Mouse (Mus musculus) MEL (cell line): Measurements from ENCODE around the gene Top2a. TPM values are rescaled to one million over a fixed set of nuclear protein-coding genes. Genes with fewer than 3 reads are reported as not detected.

ENCODE experiments used
- DNase-seq: peaks from one replicate; pipeline ENCODE4 v3.0.0; 2011; ENCODE audit warnings: low read depth, low spot score
- H3K27ac ChIP-seq: 2 replicates; pipeline ENCODE4 v1.5.1; 2012; ENCODE audit warnings: low read depth, mild to moderate bottlenecking, control low read depth, low read length, moderate library complexity; ENCODE audit not compliant: control insufficient read depth
- H3K27me3 ChIP-seq, 2 experiments: fragments of 150-350 bp in 1 of 2; sonication (generic) in 1 of 2; 2 replicates each; pipeline ENCODE4 v1.6.1; 2012; ENCODE audit warnings: low read length in 2 of 2, mild to moderate bottlenecking in 2 of 2, improper control_type of control experiment in 1 of 2, moderate library complexity in 1 of 2; ENCODE audit not compliant: insufficient read depth in 2 of 2, control insufficient read depth in 1 of 2
- H3K36me3 ChIP-seq, 2 experiments: 2 replicates each; pipeline ENCODE4 v1.6.1; 2012 to 2014; ENCODE audit warnings: low read length in 2 of 2, improper control_type of control experiment in 1 of 2, inconsistent platforms in 1 of 2, mild to moderate bottlenecking in 1 of 2; ENCODE audit not compliant: insufficient read depth in 2 of 2, control insufficient read depth in 1 of 2
- H3K4me1 ChIP-seq, 2 experiments: fragments of 150-350 bp in 1 of 2; sonication (generic) in 1 of 2; 2 replicates each; pipeline ENCODE4 v1.6.1; 2012; ENCODE audit warnings: low read length in 2 of 2, improper control_type of control experiment in 1 of 2, mild to moderate bottlenecking in 1 of 2; ENCODE audit not compliant: insufficient read depth in 2 of 2, control insufficient read depth in 1 of 2
- H3K4me3 ChIP-seq, 2 experiments: fragments of 150-350 bp in 1 of 2; sonication (generic) in 1 of 2; 2 replicates each; pipeline ENCODE4 v1.5.1; 2012; ENCODE audit warnings: low read depth in 2 of 2, low read length in 2 of 2, mild to moderate bottlenecking in 2 of 2, moderate library complexity in 2 of 2, control low read depth in 1 of 2, improper control_type of control experiment in 1 of 2; ENCODE audit not compliant: control insufficient read depth in 1 of 2, insufficient read depth in 1 of 2
- H3K79me2 ChIP-seq: 2 replicates; pipeline ENCODE4 v1.6.1; 2012; ENCODE audit warnings: mild to moderate bottlenecking, low read length, moderate library complexity; ENCODE audit not compliant: control insufficient read depth, poor library complexity, insufficient read depth
- H3K9ac ChIP-seq: 2 replicates; pipeline ENCODE4 v1.6.1; 2012; ENCODE audit warnings: low read depth, mild to moderate bottlenecking, control low read depth, low read length, moderate library complexity; ENCODE audit not compliant: control insufficient read depth, poor library complexity, severe bottlenecking
- H3K9me3 ChIP-seq: fragments of 150-350 bp; sonication (generic); replicated peaks from 2 replicates; pipeline ENCODE4 v1.6.1; 2012; ENCODE audit warnings: mild to moderate bottlenecking, low read length, improper control_type of control experiment, moderate library complexity; ENCODE audit not compliant: insufficient read depth
- BHLHE40 ChIP-seq: IDR thresholded peaks from 2 replicates; pipeline ENCODE4 v1.6.1; 2012; ENCODE audit warnings: low read depth, mild to moderate bottlenecking, inconsistent platforms, low read length, improper control_type of control experiment, borderline replicate concordance
- CHD1 ChIP-seq: IDR thresholded peaks from 2 replicates; pipeline ENCODE4 v1.6.1; 2012; ENCODE audit warnings: low read depth, mild to moderate bottlenecking, inconsistent platforms, low read length, improper control_type of control experiment
- CHD2 ChIP-seq: IDR thresholded peaks from 2 replicates; pipeline ENCODE4 v1.6.1; 2011; ENCODE audit warnings: low read length, improper control_type of control experiment
- CTCF ChIP-seq, 3 experiments: IDR thresholded peaks in 2 of 3; conservative IDR thresholded peaks in 1 of 3; 2 replicates each; pipeline ENCODE4 v1.5.1; 2011 to 2012; ENCODE audit warnings: low read length in 3 of 3, low read depth in 2 of 3, mild to moderate bottlenecking in 2 of 3, improper control_type of control experiment in 1 of 3, inconsistent platforms in 1 of 3, mixed read lengths in 1 of 3, moderate library complexity in 1 of 3; ENCODE audit not compliant: control insufficient read depth in 1 of 3, insufficient read depth in 1 of 3, poor library complexity in 1 of 3, severe bottlenecking in 1 of 3
- EP300 ChIP-seq, 2 experiments: IDR thresholded peaks; 2 replicates each; pipeline ENCODE4 v1.6.1; 2011; ENCODE audit warnings: improper control_type of control experiment in 2 of 2, low read length in 2 of 2, low read depth in 1 of 2, mild to moderate bottlenecking in 1 of 2
- ETS1 ChIP-seq: IDR thresholded peaks from 2 replicates; pipeline ENCODE4 v1.6.1; 2012; ENCODE audit warnings: low read depth, mild to moderate bottlenecking, inconsistent platforms, low read length, improper control_type of control experiment, moderate library complexity
- GATA1 ChIP-seq: IDR thresholded peaks from 2 replicates; pipeline ENCODE4 v1.6.1; 2011; ENCODE audit warnings: low read depth, low read length, improper control_type of control experiment
- HCFC1 ChIP-seq: IDR thresholded peaks from 2 replicates; pipeline ENCODE4 v1.6.1; 2012; ENCODE audit warnings: low read depth, mild to moderate bottlenecking, inconsistent platforms, low read length, improper control_type of control experiment, moderate library complexity
- KAT2A ChIP-seq: conservative IDR thresholded peaks from 2 replicates; pipeline ENCODE4 v1.6.1; 2012; ENCODE audit warnings: low read depth, low read length, improper control_type of control experiment, inconsistent platforms
- MAFK ChIP-seq: IDR thresholded peaks from 2 replicates; pipeline ENCODE4 v1.6.1; 2011; ENCODE audit warnings: low read depth, mild to moderate bottlenecking, low read length, improper control_type of control experiment, borderline replicate concordance
- MAX ChIP-seq: IDR thresholded peaks from 2 replicates; pipeline ENCODE4 v1.6.1; 2011; ENCODE audit warnings: low read length, improper control_type of control experiment
- MXI1 ChIP-seq: IDR thresholded peaks from 2 replicates; pipeline ENCODE4 v1.6.1; 2011; ENCODE audit warnings: mild to moderate bottlenecking, low read depth, low read length, improper control_type of control experiment
- MYB ChIP-seq: IDR thresholded peaks from 2 replicates; pipeline ENCODE4 v1.6.1; 2011; ENCODE audit warnings: mild to moderate bottlenecking, low read depth, low read length, improper control_type of control experiment
- MYC ChIP-seq: IDR thresholded peaks from 2 replicates; pipeline ENCODE4 v1.6.1; 2011; ENCODE audit warnings: low read depth, mild to moderate bottlenecking, low read length, improper control_type of control experiment, moderate library complexity
- POLR2A ChIP-seq, 2 experiments: IDR thresholded peaks; 2 replicates each; pipeline ENCODE4 v1.6.1; 2011 to 2012; ENCODE audit warnings: low read length in 2 of 2, mild to moderate bottlenecking in 2 of 2, control low read depth in 1 of 2, improper control_type of control experiment in 1 of 2, low read depth in 1 of 2, moderate library complexity in 1 of 2; ENCODE audit not compliant: control insufficient read depth in 1 of 2, insufficient read depth in 1 of 2, poor library complexity in 1 of 2
- POLR2AphosphoS2 ChIP-seq: IDR thresholded peaks from 2 replicates; pipeline ENCODE4 v1.6.1; 2011; ENCODE audit warnings: low read length, improper control_type of control experiment
- POLR2AphosphoS5 ChIP-seq: IDR thresholded peaks from 2 replicates; pipeline ENCODE4 v1.6.1; 2012; ENCODE audit warnings: low read depth, borderline replicate concordance, mild to moderate bottlenecking, inconsistent platforms, low read length, moderate library complexity, mixed read lengths
- SIN3A ChIP-seq: IDR thresholded peaks from 2 replicates; pipeline ENCODE4 v1.6.1; 2012; ENCODE audit warnings: low read length, improper control_type of control experiment, inconsistent platforms
- TCF12 ChIP-seq: IDR thresholded peaks from 2 replicates; pipeline ENCODE4 v1.6.1; 2014; ENCODE audit warnings: low read depth, mild to moderate bottlenecking, inconsistent platforms, low read length, improper control_type of control experiment, moderate library complexity
- UBTF ChIP-seq: IDR thresholded peaks from 2 replicates; pipeline ENCODE4 v1.6.1; 2012; ENCODE audit warnings: low read depth, mild to moderate bottlenecking, inconsistent platforms, low read length, improper control_type of control experiment, moderate library complexity, borderline replicate concordance; ENCODE audit not compliant: insufficient read depth
- ZKSCAN1 ChIP-seq: IDR thresholded peaks from 2 replicates; pipeline ENCODE4 v1.6.1; 2012; ENCODE audit warnings: low read depth, mild to moderate bottlenecking, inconsistent platforms, low read length, improper control_type of control experiment, moderate library complexity
- ZNF384 ChIP-seq: IDR thresholded peaks from 2 replicates; pipeline ENCODE4 v1.6.1; 2012; ENCODE audit warnings: low read depth, mild to moderate bottlenecking, inconsistent platforms, low read length, improper control_type of control experiment
- polyA plus RNA-seq, 2 experiments: library from polyadenylated mRNA; stranded (reverse) in 1 of 2; unstranded in 1 of 2; fragments of >175 nt in 1 of 2; fragments of >200 nt in 1 of 2; gene quantifications; 2 replicates each; pipeline versions ENCODE4 v1.2.1 to v1.2.4; 2012; ENCODE audit warnings: low replicate concordance in 2 of 2, low read depth in 1 of 2; ENCODE audit not compliant: insufficient read length in 2 of 2, insufficient read depth in 1 of 2, missing spikeins in 1 of 2
- total RNA-seq: library from RNA; depleted of rRNA; stranded (reverse); fragments of 300-350 nt; gene quantifications from 2 replicates; pipeline ENCODE4 v1.2.3, GENCODE M21; 2012

Gene Top2a
- total and polyA plus RNA-seq, 3 experiments: 395 to 643 (median 443) TPM

GRCm38 (mm10) chr11:99063406-99064131 is 39.6 kb upstream of the Top2a start (continued):
- TF ChIP-seq CTCF (IDR thresholded peaks at IDR 0.05 in 2 of 3, conservative IDR thresholded peaks at IDR 0.05 in 1 of 3; ENCODE audit: control insufficient read depth in 1 of 3, insufficient read depth in 1 of 3, low read depth in 2 of 3, low read length in 3 of 3, poor library complexity in 1 of 3, severe bottlenecking in 1 of 3) (no peak), BHLHE40 (no peak), GATA1 (0 out of 2 replicates have a peak, but pooled peaks have one; percentile 33), TCF12 (0 out of 2 replicates have a peak, but pooled peaks have one; percentile 24), SIN3A (no peak), UBTF (no peak), HCFC1 (no peak), ZKSCAN1 (no peak), POLR2A (IDR thresholded peaks at IDR 0.05; ENCODE audit: control insufficient read depth in 1 of 2, insufficient read depth in 1 of 2, low read depth in 1 of 2, low read length in 2 of 2, poor library complexity in 1 of 2) (no peak)

- H3K79me2 ChIP-seq: no peaks in the 10 kb centered on the region
- H3K9me3 ChIP-seq: no peaks in the 10 kb centered on the region
- H3K36me3 ChIP-seq: 0 out of 4 replicates have a peak, but pooled peaks cover 0 to 5% of the 10 kb centered on the region in 2 experiments
- H3K4me3 ChIP-seq: no peak overlapping the region
- TF ChIP-seq ZKSCAN1: no peak
- no peak for TF ChIP-seq MAFK
- no peak for TF ChIP-seq ZNF384
- no peak for TF ChIP-seq KAT2A
- no peak for TF ChIP-seq MYC
- no peak for TF ChIP-seq MAX
- no peak for TF ChIP-seq CHD2
- no peak for TF ChIP-seq MYB
- no peak for TF ChIP-seq CHD1
- TF ChIP-seq EP300 (IDR thresholded peaks at IDR 0.05; ENCODE audit: low read depth in 1 of 2, low read length in 2 of 2): no peak
- no peak for TF ChIP-seq SIN3A
- TF ChIP-seq POLR2AphosphoS5: no peak
- no peak for TF ChIP-seq ETS1
- TF ChIP-seq MXI1: no peak
- TF ChIP-seq POLR2AphosphoS2: no peak
- TF ChIP-seq CTCF (IDR thresholded peaks at IDR 0.05 in 2 of 3, conservative IDR thresholded peaks at IDR 0.05 in 1 of 3; ENCODE audit: control insufficient read depth in 1 of 3, insufficient read depth in 1 of 3, low read depth in 2 of 3, low read length in 3 of 3, poor library complexity in 1 of 3, severe bottlenecking in 1 of 3): no peak
- H3K9ac ChIP-seq: no peak overlapping the region
- peaks cover 2 to 12% of the 10 kb centered on the region in 2 experiments; a peak in 3 of 4 replicates for H3K4me1 ChIP-seq
- no peak overlapping the region for H3K27ac ChIP-seq
- no peak for DNase-seq
- H3K27me3 ChIP-seq: no peaks in the 10 kb centered on the region
These were observed 38.7 kb upstream of the Top2a start for GRCm38 (mm10) chr11:99062661-99063060.
